9 mouse cellular contexts compared by ENCODE assay signal in the genomic region with DNA sequence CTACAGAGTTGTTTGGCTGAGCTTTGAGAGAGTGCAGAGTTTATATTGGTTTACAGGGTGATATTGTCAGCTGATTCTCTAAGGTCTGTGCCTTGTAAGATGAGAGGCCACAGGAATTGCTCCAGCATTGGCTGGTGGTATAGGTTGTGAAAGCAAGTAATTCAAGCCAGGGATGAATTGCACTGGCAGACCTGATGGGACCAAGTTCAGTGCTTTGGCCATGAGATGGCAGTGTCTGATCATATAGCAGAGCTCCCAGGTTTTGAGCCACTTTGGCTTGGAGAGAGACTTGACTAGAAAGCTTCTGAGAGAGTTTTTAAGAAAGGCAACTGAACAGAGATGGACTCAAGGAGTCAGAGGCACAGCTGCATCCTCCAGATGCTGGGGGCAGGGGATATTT.
DNase-seq lines count a peak whose midpoint lies in the region; ATAC-seq and TF ChIP-seq lines count a peak whose summit lies in the region.
"Had no signal": no experiment of that assay in that cellular context is flagged by ENCODE, and none has a peak within 500 bp of the region (broad histone marks: within the 10 kb centered on the region; RNA-seq: fewer than 3 reads in every experiment).

No protein-coding gene starts in this region.

- DNase-seq in midbrain, embryonic 14.5 days = peak; percentile 52
- DNase-seq in cerebellum, adult 9-10 months = peak; percentile 20
- peak; percentile 54 for DNase-seq in gastrocnemius, postnatal 10 days
- peak; percentile 84 for DNase-seq in kidney, postnatal 0 days (ENCODE audit: low spot score)
- peak; percentile 75 to 76 for DNase-seq in right cerebral cortex, postnatal 10 days (ENCODE audit: low spot score in 2 of 2)
- no peak for DNase-seq in spleen, postnatal 10 days (ENCODE audit: low spot score in 2 of 2)
- DNase-seq: liver, embryonic 13.5 days had no signal

- no peaks in the 10 kb centered on the region for H3K27me3 ChIP-seq in midbrain, embryonic 14.5 days (ENCODE audit: control insufficient read depth, insufficient read depth, low read length)
- H3K27me3 ChIP-seq in midbrain, embryonic 13.5 days = no peaks in the 10 kb centered on the region
- no peaks in the 10 kb centered on the region for H3K27me3 ChIP-seq in kidney, postnatal 0 days (ENCODE audit: insufficient read depth, low read length)
- no peaks in the 10 kb centered on the region for H3K27me3 ChIP-seq in limb, embryonic 12.5 days
- H3K27me3 ChIP-seq: liver, embryonic 13.5 days had no signal

- no peaks in the 10 kb centered on the region for H3K9me3 ChIP-seq in midbrain, embryonic 14.5 days (ENCODE audit: control insufficient read depth, low read length)
- no peaks in the 10 kb centered on the region for H3K9me3 ChIP-seq in midbrain, embryonic 13.5 days
- H3K9me3 ChIP-seq in kidney, postnatal 0 days (replicated peaks; ENCODE audit: low read length) = no peaks in the 10 kb centered on the region
- no peaks in the 10 kb centered on the region for H3K9me3 ChIP-seq in limb, embryonic 12.5 days

- no peaks in the 10 kb centered on the region for H3K4me1 ChIP-seq in midbrain, embryonic 14.5 days (ENCODE audit: control insufficient read depth, insufficient read depth, low read length)
- H3K4me1 ChIP-seq in midbrain, embryonic 13.5 days (replicated peaks) = no peaks in the 10 kb centered on the region
- no peaks in the 10 kb centered on the region for H3K4me1 ChIP-seq in kidney, postnatal 0 days (replicated peaks; ENCODE audit: insufficient read depth, low read length)
- no peaks in the 10 kb centered on the region for H3K4me1 ChIP-seq in limb, embryonic 12.5 days (replicated peaks)
- H3K4me1 ChIP-seq: liver, embryonic 13.5 days had no signal

- H3K4me3 ChIP-seq in midbrain, embryonic 14.5 days (replicated peaks; ENCODE audit: low read depth, low read length) = no peak overlapping the region
- no peak overlapping the region for H3K4me3 ChIP-seq in midbrain, embryonic 13.5 days (replicated peaks)
- no peak overlapping the region for H3K4me3 ChIP-seq in kidney, postnatal 0 days (replicated peaks; ENCODE audit: low read depth, low read length)
- no peak overlapping the region for H3K4me3 ChIP-seq in limb, embryonic 12.5 days (replicated peaks)
- H3K4me3 ChIP-seq: liver, embryonic 13.5 days had no signal

- peak; percentile 76 for TF ChIP-seq CTCF in kidney, postnatal 0 days (IDR thresholded peaks at IDR 0.05; ENCODE audit: low read depth)

- H3K4me2 ChIP-seq in midbrain, embryonic 14.5 days (ENCODE audit: low read length) = no peak overlapping the region
- H3K4me2 ChIP-seq in midbrain, embryonic 13.5 days (replicated peaks) = no peak overlapping the region
- H3K4me2 ChIP-seq in kidney, postnatal 0 days (ENCODE audit: low read length) = no peak overlapping the region
- H3K4me2 ChIP-seq in limb, embryonic 12.5 days = no peak overlapping the region
- H3K4me2 ChIP-seq: liver, embryonic 13.5 days had no signal

- H3K36me3 ChIP-seq in midbrain, embryonic 14.5 days (ENCODE audit: control insufficient read depth, insufficient read depth, low read length) = no peaks in the 10 kb centered on the region
- no peaks in the 10 kb centered on the region for H3K36me3 ChIP-seq in midbrain, embryonic 13.5 days
- H3K36me3 ChIP-seq in kidney, postnatal 0 days (ENCODE audit: insufficient read depth, low read length) = no peaks in the 10 kb centered on the region
- no peaks in the 10 kb centered on the region for H3K36me3 ChIP-seq in limb, embryonic 12.5 days
- H3K36me3 ChIP-seq: liver, embryonic 13.5 days had no signal

- ATAC-seq in midbrain, embryonic 14.5 days (ENCODE audit: low FRiP score, low TSS enrichment) = no peak
- ATAC-seq in midbrain, embryonic 13.5 days = no peak
- ATAC-seq in kidney, postnatal 0 days (replicated peaks; ENCODE audit: low FRiP score, low read depth) = no peak
- peak; percentile 59 for ATAC-seq in limb, embryonic 12.5 days (ENCODE audit: insufficient number of reproducible peaks, insufficient read depth, low FRiP score, low TSS enrichment, low read depth)

- no peak overlapping the region for H3K9ac ChIP-seq in midbrain, embryonic 14.5 days (replicated peaks; ENCODE audit: low read length)
- H3K9ac ChIP-seq in midbrain, embryonic 13.5 days (replicated peaks) = no peak overlapping the region
- H3K9ac ChIP-seq in kidney, postnatal 0 days (ENCODE audit: low read depth, low read length) = no peak overlapping the region
- no peak overlapping the region for H3K9ac ChIP-seq in limb, embryonic 12.5 days (replicated peaks)
- H3K9ac ChIP-seq: liver, embryonic 13.5 days had no signal

- H3K27ac ChIP-seq in midbrain, embryonic 14.5 days (replicated peaks; ENCODE audit: low read depth, low read length) = no peak overlapping the region
- H3K27ac ChIP-seq in midbrain, embryonic 13.5 days = no peak overlapping the region
- no peak overlapping the region for H3K27ac ChIP-seq in kidney, postnatal 0 days
- no peak overlapping the region for H3K27ac ChIP-seq in limb, embryonic 12.5 days
- H3K27ac ChIP-seq: liver, embryonic 13.5 days had no signal

Comparison
In these comparisons a context has a peak if more than half of its experiments do, and no peak if none do; other contexts are left out.
1. DNase-seq: peak in midbrain, embryonic 14.5 days (single experiment), cerebellum, adult 9-10 months (single experiment), gastrocnemius, postnatal 10 days (single experiment), kidney, postnatal 0 days (single experiment) and right cerebral cortex, postnatal 10 days (2 of 2); none in spleen, postnatal 10 days (0 of 2).